Mouse (Mus musculus) C2C12 (cell line): ENCODE data around the gene Smc3. TPM values are rescaled to one million over a fixed set of nuclear protein-coding genes. Genes with fewer than 3 reads are reported as not detected.
A peak's percentile ranks its signal among the peaks of the same experiment; 100 is the strongest.

Experiments used
- H3K27me3 ChIP-seq: one replicate; pipeline ENCODE4 v1.6.1; 2011; ENCODE audit not compliant: control insufficient read depth, insufficient read depth, insufficient read length
- H3K36me3 ChIP-seq: one replicate; pipeline ENCODE4 v1.6.1; 2011; ENCODE audit not compliant: control insufficient read depth, insufficient read depth
- H3K4me3 ChIP-seq: one replicate; pipeline ENCODE4 v1.5.1; 2011; ENCODE audit warnings: mild to moderate bottlenecking, control low read depth; ENCODE audit not compliant: poor library complexity, insufficient read depth, severe bottlenecking
- H3K79me2 ChIP-seq: one replicate; pipeline ENCODE4 v1.6.1; 2011; ENCODE audit not compliant: control insufficient read depth, insufficient read depth
- H3K79me3 ChIP-seq: one replicate; pipeline ENCODE4 v1.6.1; 2011; ENCODE audit warnings: low read depth, control low read depth
- H3ac ChIP-seq: one replicate; pipeline ENCODE3; 2011; ENCODE audit warnings: low read depth; ENCODE audit not compliant: control insufficient read depth, insufficient read length
- CEBPB ChIP-seq: IDR thresholded peaks from one replicate; pipeline ENCODE4 v1.6.1; 2011; ENCODE audit warnings: low read depth, mild to moderate bottlenecking, control low read depth, moderate library complexity
- CTCF ChIP-seq: IDR thresholded peaks from one replicate; pipeline ENCODE4 v1.5.1; 2011; ENCODE audit not compliant: control insufficient read depth, insufficient read depth, insufficient read length
- FOSL1 ChIP-seq: IDR thresholded peaks from one replicate; pipeline ENCODE4 v1.8.0; 2011; ENCODE audit warnings: mild to moderate bottlenecking, low read length; ENCODE audit not compliant: poor library complexity, insufficient read depth, severe bottlenecking
- MAX ChIP-seq: IDR thresholded peaks from one replicate; pipeline ENCODE4 v1.6.1; 2011; ENCODE audit warnings: mild to moderate bottlenecking, control low read depth
- MYOD1 ChIP-seq: IDR thresholded peaks from one replicate; pipeline ENCODE4 v1.6.1; 2011; ENCODE audit warnings: low read depth; ENCODE audit not compliant: control insufficient read depth, insufficient read length
- MYOG ChIP-seq: IDR thresholded peaks from one replicate; pipeline ENCODE4 v1.6.1; 2011; ENCODE audit not compliant: control insufficient read depth, insufficient read length; ENCODE audit errors: extremely low read depth
- USF1 ChIP-seq: IDR thresholded peaks from one replicate; pipeline ENCODE4 v1.6.1; 2011; ENCODE audit warnings: low read depth, mild to moderate bottlenecking, control low read depth, moderate library complexity
- polyA plus RNA-seq: library from polyadenylated mRNA; unstranded; fragments of >200 nt; fragmentation: generic; extraction: Trizol; gene quantifications from one replicate; pipeline ENCODE4 v1.2.1, GENCODE M21; 2012; ENCODE audit warnings: missing spikeins

The Smc3 gene
- polyA plus RNA-seq, 1 experiment: 10.1 TPM

DNA sequence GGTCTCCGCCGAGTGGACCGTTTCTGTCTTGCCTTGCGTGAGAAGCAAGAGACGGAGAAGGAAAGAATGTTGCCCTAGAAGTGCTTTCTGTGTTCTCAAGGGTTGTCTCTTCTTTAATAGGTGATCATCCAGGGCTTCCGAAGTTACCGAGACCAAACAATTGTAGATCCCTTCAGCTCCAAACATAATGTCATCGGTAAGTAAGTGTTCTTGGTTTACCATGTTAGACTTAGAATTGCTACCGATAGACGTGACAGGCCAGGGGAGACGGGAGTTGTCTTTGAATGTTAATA lies 1.1 kb downstream of the Smc3 start:
- Histone ChIP-seq H3K36me3 (peaks cover 36% of the 10 kb centered on the region), H3K27me3 (no peaks in the 10 kb centered on the region), H3K79me3 (peaks cover 48% of the 10 kb centered on the region), H3ac (peak overlapping the region; percentile 100), H3K4me3 (peak overlapping the region; percentile 79), H3K79me2 (peaks cover 61% of the 10 kb centered on the region)
- TF ChIP-seq FOSL1 (no peak), CEBPB (no peak), MYOG (no peak), CTCF (no peak), MYOD1 (no peak), USF1 (no peak), MAX (no peak)

- H3K79me3 ChIP-seq: peaks cover 78% of the 10 kb centered on the region
- TF ChIP-seq MYOD1 (no peak), USF1 (no peak), CEBPB (no peak), CTCF (no peak), MYOG (no peak), FOSL1 (no peak), MAX (no peak)
- peaks cover 41% of the 10 kb centered on the region for H3K36me3 ChIP-seq
These were observed 8.7 kb downstream of the Smc3 start for GRCm38 (mm10) chr19:53608921-53609320.

DNA sequence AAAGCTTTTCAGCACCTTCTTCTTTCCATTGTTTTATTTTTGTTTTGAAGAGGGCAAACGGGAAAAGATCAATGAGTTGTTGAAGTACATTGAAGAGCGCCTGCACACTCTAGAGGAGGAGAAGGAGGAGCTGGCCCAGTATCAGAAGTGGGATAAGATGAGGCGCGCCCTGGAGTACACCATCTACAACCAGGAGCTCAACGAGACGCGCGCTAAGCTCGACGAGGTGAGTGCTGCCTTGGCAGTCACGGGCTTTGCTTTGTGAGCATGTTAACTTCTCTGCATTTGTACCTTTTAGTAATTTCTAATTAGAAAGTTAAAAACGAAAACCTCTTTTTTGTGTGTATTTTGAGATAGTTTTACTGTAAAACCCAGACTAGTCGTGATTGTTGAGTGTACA lies 21.5 kb downstream of the Smc3 start:
- Histone ChIP-seq H3K4me3 (no peak overlapping the region), H3K79me2 (peaks cover 12% of the 10 kb centered on the region), H3K79me3 (peaks cover 10% of the 10 kb centered on the region), H3ac (no peak overlapping the region), H3K36me3 (peaks cover 94% of the 10 kb centered on the region), H3K27me3 (no peaks in the 10 kb centered on the region)
- TF ChIP-seq FOSL1: no peak
- no peak for TF ChIP-seq CEBPB
- TF ChIP-seq CTCF: no peak
- TF ChIP-seq MYOG: no peak

More at GRCm38 (mm10) chr19:53608921-53609320, 8.7 kb downstream of the Smc3 start:
- H3K27me3 ChIP-seq: no peaks in the 10 kb centered on the region
- H3ac ChIP-seq: no peak overlapping the region
- H3K4me3 ChIP-seq: no peak overlapping the region
- peaks cover 100% of the 10 kb centered on the region for H3K79me2 ChIP-seq

DNA sequence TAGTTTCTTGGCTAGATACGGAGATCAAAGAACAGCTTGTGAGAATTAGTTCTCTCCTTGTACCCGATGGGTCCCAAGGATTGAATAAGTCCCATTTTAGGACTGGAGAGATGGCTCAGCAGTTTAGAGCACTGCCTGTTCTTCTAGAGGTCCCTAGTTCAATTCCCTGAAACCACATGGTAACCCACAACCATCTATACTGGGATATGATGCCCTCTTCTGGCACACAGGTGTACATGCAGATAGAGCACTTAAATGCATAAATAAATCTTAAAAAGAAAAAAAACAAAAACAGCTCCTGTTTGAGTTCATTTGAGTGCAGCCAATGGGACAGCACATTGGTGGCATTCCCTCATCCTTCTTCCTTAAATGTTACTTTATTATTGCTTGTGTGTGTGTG lies 37.8 kb downstream of the Smc3 start:
- peaks cover 91% of the 10 kb centered on the region for H3K36me3 ChIP-seq
- no peaks in the 10 kb centered on the region for H3K79me2 ChIP-seq
- TF ChIP-seq MYOD1 (no peak), MYOG (no peak), CTCF (no peak), USF1 (no peak), MAX (no peak), CEBPB (no peak), FOSL1 (no peak)
- H3K27me3 ChIP-seq: no peaks in the 10 kb centered on the region
- H3K79me3 ChIP-seq: no peaks in the 10 kb centered on the region
- H3ac ChIP-seq: no peak overlapping the region
- H3K4me3 ChIP-seq: no peak overlapping the region

- H3K79me2 ChIP-seq: no peaks in the 10 kb centered on the region
- TF ChIP-seq CTCF (no peak), FOSL1 (no peak), CEBPB (no peak), USF1 (no peak)
- H3ac ChIP-seq: no peak overlapping the region
- H3K27me3 ChIP-seq: no peaks in the 10 kb centered on the region
- H3K36me3 ChIP-seq: peaks cover 91% of the 10 kb centered on the region
- no peak overlapping the region for H3K4me3 ChIP-seq
- no peaks in the 10 kb centered on the region for H3K79me3 ChIP-seq
These were observed 38.5 kb downstream of the Smc3 start for GRCm38 (mm10) chr19:53638727-53639126.

GRCm38 (mm10) chr19:53644020-53644595 lies 43.9 kb downstream of the Smc3 start:
- H3ac ChIP-seq: no peak overlapping the region
- H3K4me3 ChIP-seq: no peak overlapping the region
- no peaks in the 10 kb centered on the region for H3K27me3 ChIP-seq
- TF ChIP-seq CEBPB (no peak), MYOD1 (no peak), USF1 (no peak), CTCF (no peak), MAX (no peak), MYOG (no peak), FOSL1 (no peak)
- H3K79me2 ChIP-seq: no peaks in the 10 kb centered on the region
- no peaks in the 10 kb centered on the region for H3K79me3 ChIP-seq
- peaks cover 73% of the 10 kb centered on the region for H3K36me3 ChIP-seq
